Mouse (Mus musculus) G1E (cell line): ENCODE data around the gene Nploc4. TPM values are rescaled to one million over a fixed set of nuclear protein-coding genes. Genes with fewer than 3 reads are reported as not detected.

Experiments used
- ATAC-seq: 2 replicates; pipeline ENCODE4 v1.8.0; 2016; ENCODE audit warnings: mild to moderate bottlenecking; ENCODE audit not compliant: insufficient number of reproducible peaks, poor library complexity, low FRiP score, severe bottlenecking; ENCODE audit errors: extremely low read depth
- DNase-seq: peaks from one replicate; pipeline ENCODE4 v3.0.0; 2012; ENCODE audit warnings: low spot score
- H3K27me3 ChIP-seq: 2 replicates; pipeline ENCODE4 v1.6.1; 2012; ENCODE audit warnings: mild to moderate bottlenecking, low read length, inconsistent platforms; ENCODE audit not compliant: insufficient read depth
- H3K36me3 ChIP-seq: replicated peaks from 2 replicates; pipeline ENCODE3; 2012; ENCODE audit warnings: mild to moderate bottlenecking, inconsistent platforms
- H3K4me1 ChIP-seq: 2 replicates; pipeline ENCODE4 v1.6.1; 2012; ENCODE audit warnings: low read depth, low read length, inconsistent platforms, mixed read lengths; ENCODE audit not compliant: insufficient read depth
- H3K4me3 ChIP-seq: 2 replicates; pipeline ENCODE4 v1.5.1; 2012; ENCODE audit warnings: low read depth, mild to moderate bottlenecking, inconsistent platforms, low read length, moderate library complexity, mixed read lengths
- H3K9me3 ChIP-seq: replicated peaks from 2 replicates; pipeline ENCODE4 v1.6.1; 2012; ENCODE audit warnings: inconsistent platforms
- CTCF ChIP-seq: IDR thresholded peaks from 2 replicates; pipeline ENCODE4 v1.5.1; 2012; ENCODE audit warnings: low read depth, low read length, inconsistent platforms, mixed read lengths
- GATA1 ChIP-seq: IDR thresholded peaks from 2 replicates; pipeline ENCODE4 v1.6.1; 2012; ENCODE audit warnings: borderline replicate concordance, low read length, inconsistent platforms, mixed read lengths
- GATA2 ChIP-seq: IDR thresholded peaks from 2 replicates; pipeline ENCODE4 v1.6.1; 2012; ENCODE audit warnings: low read depth, low read length, inconsistent platforms, borderline replicate concordance
- POLR2AphosphoS5 ChIP-seq: IDR thresholded peaks from 2 replicates; pipeline ENCODE4 v1.6.1; 2012; ENCODE audit warnings: low read depth, low read length, inconsistent platforms; ENCODE audit not compliant: insufficient replicate concordance
- TAL1 ChIP-seq: conservative IDR thresholded peaks from 2 replicates; pipeline ENCODE4 v1.6.1; 2012; ENCODE audit warnings: low read depth, low read length, inconsistent platforms, mixed read lengths
- polyA plus RNA-seq: library from polyadenylated mRNA; stranded (reverse); fragments of >175 nt; gene quantifications from 2 replicates; pipeline ENCODE4 v1.2.3, GENCODE M21; 2012
- total RNA-seq, 2 experiments: library from RNA; stranded (forward) in 1 of 2; stranded (reverse) in 1 of 2; fragments of 200-1000 nt in 1 of 2; fragments of >200 nt in 1 of 2; fragmentation: Nextera tagmentation in 1 of 2; gene quantifications; 2 replicates each; pipeline ENCODE4 v1.2.3; 2014 to 2017

Nploc4 gene
- total and polyA plus RNA-seq, 3 experiments, result 42.7 to 72.4 (median 61.7) TPM

GRCm38 (mm10) chr11:120467051-120467735, 29.7 kb upstream of the Nploc4 start, which contains the start of gene Arl16:
Gene Arl16 (minus strand): TSS chr11:120467607.
- ATAC-seq (peak; percentile 99), DNase-seq (peak; percentile 99)
- Histone ChIP-seq H3K27me3 (no peaks in the 10 kb centered on the region), H3K9me3 (no peaks in the 10 kb centered on the region), H3K36me3 (peaks cover 79% of the 10 kb centered on the region), H3K4me1 (peaks cover 41% of the 10 kb centered on the region), H3K4me3 (peak within 1 kb of the TSS; percentile 90)
- TF ChIP-seq GATA1 (no peak), GATA2 (no peak), POLR2AphosphoS5 (no peak), CTCF (no peak), TAL1 (no peak)

- peaks cover 79% of the 10 kb centered on the region for H3K36me3 ChIP-seq
- DNase-seq (no peak), ATAC-seq (no peak)
- TF ChIP-seq POLR2AphosphoS5 (no peak), CTCF (no peak), TAL1 (no peak), GATA1 (no peak), GATA2 (no peak)
- no peak overlapping the region for H3K4me3 ChIP-seq
- H3K9me3 ChIP-seq, result no peaks in the 10 kb centered on the region
- H3K4me1 ChIP-seq, result peaks cover 54% of the 10 kb centered on the region
- no peaks in the 10 kb centered on the region for H3K27me3 ChIP-seq
Observed at GRCm38 (mm10) chr11:120465521-120465920, 28.0 kb upstream of the Nploc4 start.

- H3K9me3 ChIP-seq, result no peaks in the 10 kb centered on the region
- no peak for TF ChIP-seq TAL1
- no peak for TF ChIP-seq CTCF
- no peak for TF ChIP-seq POLR2AphosphoS5
- TF ChIP-seq GATA2, result no peak
- no peak for TF ChIP-seq GATA1
- H3K36me3 ChIP-seq, result peaks cover 78% of the 10 kb centered on the region
- ATAC-seq (no peak), DNase-seq (no peak)
- peaks cover 61% of the 10 kb centered on the region for H3K4me1 ChIP-seq
- H3K27me3 ChIP-seq, result no peaks in the 10 kb centered on the region
- no peak overlapping the region for H3K4me3 ChIP-seq
Observed at GRCm38 (mm10) chr11:120464365-120464764, 26.9 kb upstream of the Nploc4 start.

GRCm38 (mm10) chr11:120463536-120463935, 26.0 kb upstream of the Nploc4 start:
- peaks cover 75% of the 10 kb centered on the region for H3K36me3 ChIP-seq
- H3K4me3 ChIP-seq, result no peak overlapping the region
- no peaks in the 10 kb centered on the region for H3K27me3 ChIP-seq
- no peak for ATAC-seq
- no peak for DNase-seq
- peaks cover 60% of the 10 kb centered on the region for H3K4me1 ChIP-seq
- H3K9me3 ChIP-seq, result no peaks in the 10 kb centered on the region
- TF ChIP-seq CTCF (no peak), POLR2AphosphoS5 (no peak), TAL1 (no peak), GATA1 (no peak), GATA2 (no peak)

DNA sequence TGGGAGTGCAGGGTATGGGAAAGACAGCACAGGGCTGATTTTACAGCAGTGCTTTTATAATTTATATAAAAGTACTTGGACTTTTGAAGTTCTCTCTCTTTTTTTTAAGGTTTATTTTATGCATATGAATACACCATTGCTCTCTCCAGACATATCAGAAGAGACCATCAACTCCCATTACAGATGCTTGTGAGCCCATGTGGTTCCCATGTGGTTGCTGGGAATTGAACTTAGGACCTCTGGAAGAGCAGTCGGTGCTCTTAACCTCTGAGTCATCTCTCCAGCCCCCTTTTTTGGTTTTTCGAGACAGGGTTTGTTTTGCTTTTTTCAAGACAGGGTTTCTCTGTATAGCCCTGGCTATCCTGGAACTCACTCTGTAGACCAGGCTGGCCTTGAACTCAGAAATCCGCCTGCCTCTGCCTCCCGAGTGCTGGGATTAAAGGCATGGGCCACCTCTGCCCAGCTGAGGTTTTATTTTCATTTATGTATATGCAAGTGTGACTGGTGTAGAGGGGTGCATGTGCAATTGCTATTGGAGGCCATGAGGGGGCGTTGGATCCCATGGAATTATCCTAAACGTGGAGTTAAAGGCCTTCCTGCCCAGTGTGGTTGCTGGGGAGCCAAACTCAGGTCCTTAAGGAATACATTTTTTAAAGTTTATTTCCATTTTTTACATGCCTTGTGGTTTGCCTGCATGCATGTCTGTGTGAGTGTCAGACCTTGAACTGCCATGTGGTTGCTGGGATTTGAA, 21.5 kb upstream of the Nploc4 start:
- Histone ChIP-seq H3K4me1 (peaks cover 49% of the 10 kb centered on the region), H3K27me3 (no peaks in the 10 kb centered on the region), H3K36me3 (peaks cover 74% of the 10 kb centered on the region), H3K9me3 (no peaks in the 10 kb centered on the region), H3K4me3 (peak overlapping the region; percentile 92)
- no peak for ATAC-seq
- no peak for DNase-seq
- no peak for TF ChIP-seq GATA1
- TF ChIP-seq CTCF, result peak; percentile 58
- no peak for TF ChIP-seq POLR2AphosphoS5

DNA sequence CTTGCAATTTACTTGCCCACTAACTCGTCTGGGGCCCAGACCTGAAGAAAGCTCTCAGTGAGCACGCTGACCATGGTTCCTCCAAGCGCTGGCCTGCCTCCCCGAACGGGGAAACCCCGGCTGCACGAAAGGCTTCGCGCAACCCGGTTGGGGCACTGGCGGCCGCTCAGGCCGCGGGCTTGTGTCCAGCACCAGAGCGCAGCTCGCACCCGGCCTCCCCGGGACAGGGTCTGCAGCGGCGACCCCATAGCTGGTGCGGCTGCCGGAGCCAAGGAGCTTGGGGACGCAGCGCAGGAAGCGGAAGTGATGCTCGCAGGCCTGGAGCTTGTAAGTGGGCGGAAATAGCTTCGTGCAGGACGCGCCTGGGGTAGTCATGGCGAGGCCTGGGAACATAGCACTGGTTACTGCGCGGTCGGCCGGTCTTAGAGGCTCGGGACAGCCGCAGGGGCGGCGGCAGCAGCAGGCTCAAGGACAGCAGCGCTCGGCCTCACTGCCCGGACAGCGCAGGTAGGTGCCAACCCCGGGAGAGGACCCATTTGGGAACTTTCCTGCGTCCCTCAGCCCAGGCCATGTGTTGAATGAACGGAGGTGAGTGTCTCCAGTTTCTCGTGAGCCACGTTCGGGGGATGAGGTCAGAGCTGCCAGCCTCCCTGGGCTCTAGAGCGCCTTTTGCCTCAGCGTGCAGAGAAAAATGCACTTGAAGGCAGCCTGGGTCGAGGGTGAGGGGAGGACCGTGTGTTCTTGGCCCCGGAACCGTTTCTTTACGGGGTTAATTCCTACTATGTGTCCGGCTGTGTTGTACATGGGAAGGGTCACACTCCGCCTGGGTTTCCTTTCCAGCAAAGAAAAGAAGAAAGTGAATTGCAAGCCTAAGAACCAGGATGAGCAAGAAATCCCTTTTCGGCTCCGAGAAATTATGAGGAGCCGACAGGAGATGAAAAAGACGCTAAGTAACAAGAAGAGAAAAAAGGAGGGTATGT, 20.6 kb upstream of the Nploc4 start, which contains the start of the genes Oxld1 and Ccdc137:
Gene Oxld1, minus strand, starts transcription at position 297 of the 980 bp plus-strand sequence.
Gene Ccdc137, plus strand, starts transcription at position 344 of the 980 bp plus-strand sequence.
- TF ChIP-seq GATA1, result no peak
- TF ChIP-seq CTCF, result no peak
- DNase-seq, result peak; percentile 91
- Histone ChIP-seq H3K4me1 (peaks cover 43% of the 10 kb centered on the region), H3K9me3 (no peaks in the 10 kb centered on the region), H3K36me3 (peaks cover 72% of the 10 kb centered on the region), H3K4me3 (peak within 1 kb of the TSS; percentile 92), H3K27me3 (no peaks in the 10 kb centered on the region)
- ATAC-seq, result peak; percentile 71; the same call in 1 of the 2 replicates
